Mouse (Mus musculus) ES-E14 (cell line): ENCODE results near the gene Cdkn2aip.

ENCODE experiments used
- CHD2 ChIP-seq: IDR thresholded peaks from 2 replicates; pipeline ENCODE4 v1.6.1; 2014; ENCODE audit warnings: mild to moderate bottlenecking, low read depth, low read length, inconsistent platforms
- HCFC1 ChIP-seq: IDR thresholded peaks from 2 replicates; pipeline ENCODE4 v1.6.1; 2012; ENCODE audit warnings: low read length, inconsistent platforms, borderline replicate concordance; ENCODE audit not compliant: insufficient read depth
- MAFK ChIP-seq: IDR thresholded peaks from 2 replicates; pipeline ENCODE4 v1.6.1; 2014; ENCODE audit warnings: mild to moderate bottlenecking, low read depth, low read length, inconsistent platforms; ENCODE audit not compliant: insufficient read depth
- ZC3H11A ChIP-seq: IDR thresholded peaks from 2 replicates; pipeline ENCODE4 v1.6.1; 2012; ENCODE audit warnings: low read depth, mild to moderate bottlenecking, inconsistent platforms, low read length, borderline replicate concordance
- ZNF384 ChIP-seq: IDR thresholded peaks from 2 replicates; pipeline ENCODE4 v1.6.1; 2012; ENCODE audit warnings: low read depth, low read length, inconsistent platforms

- no peak for TF ChIP-seq ZNF384
- no peak for TF ChIP-seq CHD2
- TF ChIP-seq HCFC1: no peak
- TF ChIP-seq MAFK: no peak
- no peak for TF ChIP-seq ZC3H11A
Observed at GRCm38 (mm10) chr8:47742992-47743391, 29.3 kb upstream of the Cdkn2aip start.
